Mouse (Mus musculus) urinary bladder, adult 18-20 months (tissue): Measurements from ENCODE around the gene Cdc25a.

Experiments used
- DNase-seq, 2 experiments: peaks; one replicate each; pipeline ENCODE4 v3.0.0; 2022; ENCODE audit warnings: low spot score in 2 of 2, mixed read lengths in 2 of 2

Gene Cdc25a

GRCm38 (mm10) chr9:109931257-109932171 is 56.1 kb downstream of the Cdc25a start, which contains the start of gene Map4:
TSS of gene Map4 (plus strand) at chr9:109931460.
- peak; percentile 93 to 97 for DNase-seq

DNA sequence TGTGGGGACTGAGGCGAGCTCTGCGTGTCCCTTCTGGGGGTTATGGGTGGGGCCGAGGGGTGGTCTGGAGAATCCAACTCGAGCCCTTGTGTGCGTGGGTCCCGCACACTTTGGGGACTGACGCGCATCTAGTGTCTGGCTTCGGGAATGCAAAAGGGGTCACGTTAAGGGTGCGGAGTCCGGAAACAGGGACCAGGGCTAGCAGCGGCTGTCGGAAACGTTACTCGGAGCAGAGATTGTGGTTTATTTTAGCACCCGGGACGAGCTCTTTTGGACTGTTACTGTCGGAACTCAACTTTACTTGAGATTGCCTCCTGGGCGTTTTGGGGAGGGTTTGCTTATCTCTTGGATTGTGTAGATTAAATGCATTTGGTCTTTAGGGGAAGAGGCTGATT is 57.0 kb downstream of the Cdc25a start:
- peak; percentile 4 to 34 for DNase-seq

DNA sequence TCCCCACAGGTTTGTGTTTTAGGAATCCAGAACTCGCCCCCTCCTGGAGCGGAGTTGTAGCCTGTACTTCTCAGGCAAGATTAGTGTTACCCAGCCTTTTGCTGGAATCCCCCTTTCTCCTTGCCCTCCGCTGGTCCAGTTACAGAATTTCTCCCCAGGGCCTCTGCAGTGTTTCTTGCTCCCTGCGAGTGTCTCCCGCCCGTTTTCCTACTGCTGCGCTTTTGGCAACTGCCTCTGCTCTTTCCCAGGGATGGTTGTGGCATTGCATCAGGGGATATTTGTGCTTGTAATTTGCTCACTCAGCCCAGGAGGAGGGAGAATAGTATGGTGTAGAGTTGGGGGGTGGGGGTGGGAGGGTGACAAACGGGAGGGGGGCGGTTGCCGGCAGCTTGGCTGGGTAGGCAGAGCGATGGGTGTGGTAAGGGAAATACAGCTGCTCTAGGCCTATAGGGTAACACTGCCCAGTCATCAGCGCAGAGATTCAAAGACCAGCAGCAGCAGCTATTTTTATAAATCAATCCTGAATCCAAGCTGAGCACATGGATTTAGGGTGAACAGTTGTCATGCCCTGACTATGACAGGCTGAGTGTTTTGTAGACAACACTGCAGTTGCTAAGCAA is 57.5 kb downstream of the Cdc25a start:
- peak; percentile 17 to 35 for DNase-seq

DNA sequence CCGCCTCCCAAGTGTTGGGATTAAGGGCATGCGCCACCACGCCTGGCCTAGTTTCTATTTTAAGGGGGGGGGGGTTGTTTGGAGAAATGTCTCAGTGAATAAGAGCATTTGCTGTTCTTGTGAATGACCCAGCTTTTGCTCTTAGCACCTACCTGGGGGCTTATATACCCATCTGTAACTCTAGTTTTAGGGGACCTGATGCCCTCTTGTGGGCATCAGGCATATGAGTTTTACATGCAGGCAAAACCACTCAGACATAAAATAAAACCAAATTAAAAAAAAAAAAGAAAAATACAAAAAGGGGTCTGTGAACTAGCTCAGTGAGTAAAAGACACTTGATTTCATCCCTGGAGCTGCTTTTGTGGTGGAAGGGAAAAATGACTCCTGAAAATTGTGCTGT is 64.0 kb downstream of the Cdc25a start:
- no peak for DNase-seq

GRCm38 (mm10) chr9:109942796-109943195 is 67.4 kb downstream of the Cdc25a start:
- DNase-seq, result no peak
